28 mouse cellular contexts compared by ENCODE assay signal in the genomic region with DNA sequence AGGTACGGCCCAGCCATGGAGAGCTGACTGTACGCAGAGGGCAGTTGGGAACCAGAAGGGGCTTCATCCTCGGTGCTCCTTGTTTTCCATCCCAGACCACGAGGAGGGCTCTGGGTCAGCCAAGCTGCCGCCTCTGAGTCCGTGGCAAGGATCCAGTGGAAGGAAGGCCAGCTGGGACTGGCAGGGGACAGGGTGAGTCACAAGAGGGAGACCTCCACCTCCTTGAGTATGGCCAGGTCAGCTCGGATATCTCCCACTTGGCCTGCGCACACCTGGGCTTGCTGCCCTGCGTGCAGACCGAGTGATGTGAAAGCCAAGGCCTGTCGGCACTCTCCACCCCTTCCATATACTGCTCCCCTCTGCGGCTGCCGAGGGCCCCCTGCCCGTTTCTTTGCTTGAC.
DNase-seq lines count a peak whose midpoint lies in the region; ATAC-seq and TF ChIP-seq lines count a peak whose summit lies in the region.
"Had no signal": no experiment of that assay in that cellular context is flagged by ENCODE, and none has a peak within 500 bp of the region (broad histone marks: within the 10 kb centered on the region; RNA-seq: fewer than 3 reads in every experiment).

No protein-coding gene starts in this region.

- no peak overlapping the region for H3K4me2 ChIP-seq in forebrain, embryonic 11.5 days (ENCODE audit: low read depth, low read length, severe bottlenecking)
- no peak overlapping the region for H3K4me2 ChIP-seq in forebrain, embryonic 16.5 days (ENCODE audit: low read length)
- H3K4me2 ChIP-seq in kidney, embryonic 16.5 days (replicated peaks; ENCODE audit: low read depth, low read length): no peak overlapping the region
- H3K4me2 ChIP-seq: intestine, embryonic 15.5 days; liver, embryonic 13.5 days; lung, embryonic 14.5 days; neural tube, embryonic 13.5 days; stomach, embryonic 15.5 days had no signal

- intact Hi-C loops in gastrocnemius, adult 2 months (cut with DNase I): no loop called here

- no peak overlapping the region for H3K27ac ChIP-seq in forebrain, embryonic 11.5 days (ENCODE audit: low read depth, low read length)
- no peak overlapping the region for H3K27ac ChIP-seq in forebrain, embryonic 16.5 days (ENCODE audit: low read length)
- no peak overlapping the region for H3K27ac ChIP-seq in gastrocnemius, adult 2 months
- H3K27ac ChIP-seq in limb, embryonic 10.5 days: 0 out of 2 replicates have a peak overlapping the region, but pooled peaks have one; percentile 32
- no peak overlapping the region for H3K27ac ChIP-seq in kidney, embryonic 16.5 days (ENCODE audit: low read length)
- H3K27ac ChIP-seq: embryonic facial prominence, embryonic 10.5 days; forebrain, embryonic 10.5 days; heart, embryonic 10.5 days; hindbrain, embryonic 10.5 days; intestine, embryonic 15.5 days; layer of hippocampus, adult 2 months; liver, embryonic 13.5 days; neural tube, embryonic 13.5 days; stomach, embryonic 15.5 days had no signal

- DNase-seq in forebrain, embryonic 11.5 days (ENCODE audit: low spot score): peak; percentile 41
- no peak for DNase-seq in G1E (ENCODE audit: low spot score)
- peak; percentile 85 for DNase-seq in gastrocnemius, adult 2 months
- no peak for DNase-seq in limb, embryonic 10.5 days (ENCODE audit: low spot score)
- DNase-seq in ovary, postnatal 14 days (ENCODE audit: low spot score): no peak
- DNase-seq: adrenal gland, postnatal 25 days; cerebellum, adult 11 months; kidney, adult 8-10 months; kidney, postnatal 14 days; layer of hippocampus, postnatal 36 days; liver, embryonic 13.5 days; lung, embryonic 14.5 days; midbrain, embryonic 14.5 days; right cerebral cortex, adult 18-20 months; right cerebral cortex, postnatal 4 days; thymus, postnatal 25 days had no signal

- no peaks in the 10 kb centered on the region for H3K9me3 ChIP-seq in forebrain, embryonic 11.5 days (ENCODE audit: control insufficient read depth, low read length)
- no peaks in the 10 kb centered on the region for H3K9me3 ChIP-seq in forebrain, embryonic 16.5 days (ENCODE audit: control insufficient read depth, low read length)
- peaks cover 76% of the 10 kb centered on the region for H3K9me3 ChIP-seq in G1E (replicated peaks)
- no peaks in the 10 kb centered on the region for H3K9me3 ChIP-seq in limb, embryonic 10.5 days (replicated peaks)
- peaks cover 3% of the 10 kb centered on the region; the same call in 1 of the 2 replicates for H3K9me3 ChIP-seq in kidney, embryonic 16.5 days (ENCODE audit: low read length)
- H3K9me3 ChIP-seq: embryonic facial prominence, embryonic 10.5 days; forebrain, embryonic 10.5 days; heart, embryonic 10.5 days; hindbrain, embryonic 10.5 days; intestine, embryonic 15.5 days; liver, embryonic 13.5 days; neural tube, embryonic 13.5 days; stomach, embryonic 15.5 days had no signal

- H3K36me3 ChIP-seq in forebrain, embryonic 11.5 days (ENCODE audit: control insufficient read depth, insufficient read depth, low read length): no peaks in the 10 kb centered on the region
- H3K36me3 ChIP-seq in forebrain, embryonic 16.5 days (ENCODE audit: control insufficient read depth, insufficient read depth): no peaks in the 10 kb centered on the region
- no peaks in the 10 kb centered on the region for H3K36me3 ChIP-seq in G1E (replicated peaks)
- H3K36me3 ChIP-seq in limb, embryonic 10.5 days: no peaks in the 10 kb centered on the region
- H3K36me3 ChIP-seq in kidney, embryonic 16.5 days (ENCODE audit: insufficient read depth, low read length): no peaks in the 10 kb centered on the region
- H3K36me3 ChIP-seq: embryonic facial prominence, embryonic 10.5 days; forebrain, embryonic 10.5 days; heart, embryonic 10.5 days; hindbrain, embryonic 10.5 days; intestine, embryonic 15.5 days; liver, embryonic 13.5 days; neural tube, embryonic 13.5 days; stomach, embryonic 15.5 days had no signal

- no peaks in the 10 kb centered on the region for H3K27me3 ChIP-seq in forebrain, embryonic 11.5 days (ENCODE audit: control insufficient read depth, insufficient read depth, low read length)
- no peaks in the 10 kb centered on the region for H3K27me3 ChIP-seq in forebrain, embryonic 16.5 days (replicated peaks; ENCODE audit: control insufficient read depth, insufficient read depth, low read length)
- no peaks in the 10 kb centered on the region; the same call in 1 of the 2 replicates for H3K27me3 ChIP-seq in G1E (ENCODE audit: insufficient read depth, low read length)
- no peaks in the 10 kb centered on the region for H3K27me3 ChIP-seq in limb, embryonic 10.5 days (ENCODE audit: low read depth, poor library complexity, severe bottlenecking)
- no peaks in the 10 kb centered on the region for H3K27me3 ChIP-seq in kidney, embryonic 16.5 days (ENCODE audit: insufficient read depth, low read length)
- H3K27me3 ChIP-seq: intestine, embryonic 15.5 days; liver, embryonic 13.5 days; megakaryocyte, embryonic 14.5 days; neural tube, embryonic 13.5 days; stomach, embryonic 15.5 days had no signal

- WGBS in forebrain, embryonic 11.5 days: 90% methylated on average over 14 of the region's 14 CpGs
- WGBS in forebrain, embryonic 16.5 days: 89% methylated on average over 14 of the region's 14 CpGs
- 86% methylated on average over 14 of the region's 14 CpGs for WGBS in limb, embryonic 10.5 days
- 84% methylated on average over 14 of the region's 14 CpGs for WGBS in kidney, embryonic 16.5 days

- H3K4me1 ChIP-seq in forebrain, embryonic 11.5 days (replicated peaks; ENCODE audit: control insufficient read depth, insufficient read depth, low read length): no peaks in the 10 kb centered on the region
- no peaks in the 10 kb centered on the region for H3K4me1 ChIP-seq in forebrain, embryonic 16.5 days (replicated peaks; ENCODE audit: control insufficient read depth, insufficient read depth, low read length)
- no peaks in the 10 kb centered on the region for H3K4me1 ChIP-seq in G1E (ENCODE audit: insufficient read depth, low read depth, low read length)
- no peaks in the 10 kb centered on the region for H3K4me1 ChIP-seq in limb, embryonic 10.5 days
- H3K4me1 ChIP-seq in kidney, embryonic 16.5 days (ENCODE audit: insufficient read depth, low read length): no peaks in the 10 kb centered on the region
- H3K4me1 ChIP-seq: embryonic facial prominence, embryonic 10.5 days; forebrain, embryonic 10.5 days; hindbrain, embryonic 10.5 days; intestine, embryonic 15.5 days; liver, embryonic 13.5 days; megakaryocyte, embryonic 14.5 days; neural tube, embryonic 13.5 days; stomach, embryonic 15.5 days had no signal

- TF ChIP-seq CTCF in G1E (IDR thresholded peaks at IDR 0.05; ENCODE audit: low read depth, low read length): no peak
- no peak for TF ChIP-seq CTCF in gastrocnemius, adult 2 months (IDR thresholded peaks at IDR 0.05)

- H3K4me3 ChIP-seq in forebrain, embryonic 11.5 days (ENCODE audit: low read depth, low read length): no peak overlapping the region
- H3K4me3 ChIP-seq in forebrain, embryonic 16.5 days (replicated peaks; ENCODE audit: low read length): no peak overlapping the region
- peak overlapping the region; percentile 28 for H3K4me3 ChIP-seq in G1E (ENCODE audit: low read depth, low read length)
- no peak overlapping the region for H3K4me3 ChIP-seq in gastrocnemius, adult 2 months
- H3K4me3 ChIP-seq in limb, embryonic 10.5 days: no peak overlapping the region
- H3K4me3 ChIP-seq in kidney, embryonic 16.5 days (ENCODE audit: low read length): no peak overlapping the region
- H3K4me3 ChIP-seq: embryonic facial prominence, embryonic 10.5 days; forebrain, embryonic 10.5 days; heart, embryonic 10.5 days; hindbrain, embryonic 10.5 days; intestine, embryonic 15.5 days; layer of hippocampus, adult 2 months; liver, embryonic 13.5 days; megakaryocyte, embryonic 14.5 days; neural tube, embryonic 13.5 days; stomach, embryonic 15.5 days had no signal

- ATAC-seq in forebrain, embryonic 11.5 days (replicated peaks; ENCODE audit: low FRiP score): no peak
- no peak for ATAC-seq in forebrain, embryonic 16.5 days
- no peak for ATAC-seq in G1E (ENCODE audit: extremely low read depth, insufficient number of reproducible peaks, low FRiP score, poor library complexity, severe bottlenecking)
- ATAC-seq in kidney, embryonic 16.5 days (ENCODE audit: low FRiP score, low TSS enrichment): no peak
- ATAC-seq: hindbrain, embryonic 16.5 days; intestine, embryonic 15.5 days had no signal

- H3K9ac ChIP-seq in forebrain, embryonic 11.5 days (ENCODE audit: low read length): no peak overlapping the region
- H3K9ac ChIP-seq in forebrain, embryonic 16.5 days (replicated peaks; ENCODE audit: low read depth, low read length): no peak overlapping the region
- H3K9ac ChIP-seq in kidney, embryonic 16.5 days (replicated peaks; ENCODE audit: low read length): no peak overlapping the region
- H3K9ac ChIP-seq: intestine, embryonic 15.5 days; liver, embryonic 13.5 days; lung, embryonic 14.5 days; neural tube, embryonic 13.5 days; stomach, embryonic 15.5 days had no signal

Comparison
In these comparisons a context has a peak if more than half of its experiments do, and no peak if none do; other contexts are left out.
1. DNase-seq: peak in forebrain, embryonic 11.5 days (single experiment) and gastrocnemius, adult 2 months (single experiment); none in G1E (single experiment), limb, embryonic 10.5 days (single experiment) and ovary, postnatal 14 days (single experiment).